Mouse (Mus musculus): ENCODE measurements at regions not wholly inside any gene's neighbourhood (a gene's known extent, or its start where the extent isn't known, plus 50 kb on each side); places are given as distances from the start of the nearest gene placed in this dataset.
A peak's percentile ranks its signal among the peaks of the same experiment; 100 is the strongest.

GRCm38 (mm10) chr6:50986270-50986924, 332.2 kb upstream of the Npvf start:
- intact Hi-C loops (cut with DNase I), result no loop called here
- DNase-seq, result no peak
- no peak for TF ChIP-seq CTCF (IDR thresholded peaks at IDR 0.05)
- Histone ChIP-seq H3K27ac (no peak overlapping the region), H3K4me3 (no peak overlapping the region)

DNA sequence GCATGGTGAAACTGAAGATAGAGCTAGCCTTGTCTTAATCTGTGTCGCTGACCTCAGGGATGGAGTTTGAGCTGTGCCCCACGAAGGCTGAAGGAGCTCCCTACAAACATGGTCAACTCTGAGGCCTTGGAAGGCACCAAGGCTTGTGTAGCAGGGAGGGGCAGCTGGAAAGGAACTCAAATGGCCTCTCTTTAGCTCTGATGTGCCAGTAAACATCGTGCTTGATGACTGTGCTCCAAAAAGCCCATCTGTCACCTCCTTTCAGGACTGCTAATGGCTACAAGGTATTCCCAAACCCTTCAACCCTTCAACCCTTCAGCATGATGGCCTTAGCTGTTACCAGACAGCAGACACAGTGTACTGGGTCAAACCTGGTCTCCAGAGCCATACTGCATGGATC, 334.3 kb upstream of the Npvf start:
- H3K4me3 ChIP-seq, result no peak overlapping the region
- no peak for DNase-seq
- intact Hi-C loops (cut with DNase I), result no loop called here
- H3K27ac ChIP-seq, result no peak overlapping the region
- TF ChIP-seq CTCF (IDR thresholded peaks at IDR 0.05), result no peak

- H3K27ac ChIP-seq, result no peak overlapping the region
- no peak for TF ChIP-seq CTCF (IDR thresholded peaks at IDR 0.05)
These were observed 337.4 kb upstream of the Npvf start for GRCm38 (mm10) chr6:50991528-50992125.

GRCm38 (mm10) chr6:50993952-50994351, 339.7 kb upstream of the Npvf start:
- no peak overlapping the region for H3K4me3 ChIP-seq
- no peak for DNase-seq
- intact Hi-C loops (cut with DNase I), result no loop called here
- no peak for TF ChIP-seq CTCF (IDR thresholded peaks at IDR 0.05)
- H3K27ac ChIP-seq, result no peak overlapping the region

More at GRCm38 (mm10) chr6:50991528-50992125, 337.4 kb upstream of the Npvf start:
- no peak overlapping the region for H3K4me3 ChIP-seq
- intact Hi-C loops (cut with DNase I), result no loop called here
- no peak for DNase-seq

DNA sequence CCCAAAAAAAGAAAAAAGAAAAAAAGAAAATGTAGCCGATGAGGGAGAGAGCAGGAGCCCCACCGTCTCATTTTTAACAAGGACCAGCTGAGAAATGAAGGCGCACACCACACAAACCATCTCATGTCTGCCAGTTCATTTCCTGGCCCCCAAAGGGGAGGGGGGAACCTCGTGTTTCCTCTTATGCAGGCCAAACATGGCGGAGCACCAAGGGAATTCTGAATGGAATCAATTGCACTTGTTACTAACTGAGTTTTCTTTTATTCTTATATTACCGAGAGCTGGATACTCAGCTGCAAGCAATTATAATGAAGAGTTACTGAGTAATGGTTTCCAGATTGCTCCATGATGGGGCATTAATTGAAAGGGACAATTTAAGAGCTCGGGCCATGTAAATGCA, 348.5 kb upstream of the Npvf start:
- H3K4me3 ChIP-seq, result no peak overlapping the region
- peak overlapping the region; percentile 66 for H3K27ac ChIP-seq
- peak; percentile 57 for DNase-seq
- intact Hi-C loops (cut with DNase I), result no loop called here
- no peak for TF ChIP-seq CTCF (IDR thresholded peaks at IDR 0.05)

DNA sequence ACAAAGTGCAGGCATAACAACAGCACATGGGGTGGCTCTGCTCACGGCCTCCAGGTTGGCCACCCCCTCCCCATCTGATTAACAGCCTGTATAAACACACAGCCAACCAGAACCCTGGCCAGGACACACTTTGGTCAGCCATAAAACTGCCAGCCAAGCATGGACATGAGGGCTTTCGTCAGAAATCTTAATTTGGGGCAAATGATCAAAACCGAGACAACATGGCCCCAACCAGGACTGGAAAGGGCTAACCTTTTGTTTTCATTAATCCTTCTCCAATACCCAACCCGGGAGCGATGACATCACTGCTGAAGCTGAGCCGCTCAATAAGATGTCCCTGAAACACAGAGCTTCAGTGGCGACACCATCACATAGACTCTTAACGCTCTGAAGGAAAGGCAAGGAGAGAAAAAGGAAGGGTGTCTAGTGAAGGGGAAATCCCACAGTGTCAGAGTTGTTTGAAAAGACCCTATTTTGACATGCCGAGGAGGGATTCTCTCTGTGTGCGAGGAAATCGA, 351.9 kb upstream of the Npvf start:
- Histone ChIP-seq H3K27ac (no peak overlapping the region; the same call in none of the 2 replicates), H3K4me3 (no peak overlapping the region)
- no peak for TF ChIP-seq CTCF (IDR thresholded peaks at IDR 0.05)
- no peak for DNase-seq
- intact Hi-C loops (cut with DNase I), result no loop called here

GRCm38 (mm10) chr6:51009526-51010340, 355.5 kb upstream of the Npvf start:
- peak; percentile 68 for DNase-seq
- no peak for TF ChIP-seq CTCF (IDR thresholded peaks at IDR 0.05)

DNA sequence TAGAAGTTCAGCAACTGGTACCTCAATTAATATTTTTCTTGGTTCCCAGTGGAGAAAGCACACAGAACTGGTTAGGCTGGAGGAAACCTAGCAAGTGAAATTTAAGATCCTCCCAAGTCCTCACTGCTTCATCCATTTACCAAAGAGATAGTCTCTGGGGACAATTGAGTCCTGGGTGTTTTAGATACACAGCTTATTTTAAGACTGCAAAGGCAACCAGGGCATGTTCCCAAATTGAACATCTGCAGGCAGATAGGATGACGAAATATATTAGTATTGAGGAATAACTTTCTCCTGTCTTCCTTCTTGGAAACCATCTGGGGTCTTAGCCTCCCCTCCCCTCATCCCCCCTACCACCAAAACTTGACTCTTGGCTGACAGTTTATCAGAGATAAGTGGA, 356.3 kb upstream of the Npvf start:
- Histone ChIP-seq H3K27ac (peak overlapping the region; percentile 72), H3K4me3 (no peak overlapping the region)
- TF ChIP-seq CTCF (IDR thresholded peaks at IDR 0.05), result no peak
- peak; percentile 44 for DNase-seq
- intact Hi-C loops (cut with DNase I), result no loop called here

More at GRCm38 (mm10) chr6:51009526-51010340, 355.5 kb upstream of the Npvf start:
- Histone ChIP-seq H3K4me3 (no peak overlapping the region), H3K27ac (peak overlapping the region; percentile 72)
- intact Hi-C loops (cut with DNase I), result no loop called here

- Histone ChIP-seq H3K4me3 (0 out of 2 replicates have a peak overlapping the region, but pooled peaks have one; percentile 3), H3K27ac (peak overlapping the region; percentile 72)
- DNase-seq, result peak; percentile 86
- no peak for TF ChIP-seq CTCF (IDR thresholded peaks at IDR 0.05)
- intact Hi-C loops (cut with DNase I), result no loop called here
These were observed 358.0 kb upstream of the Npvf start for GRCm38 (mm10) chr6:51012086-51012830.

DNA sequence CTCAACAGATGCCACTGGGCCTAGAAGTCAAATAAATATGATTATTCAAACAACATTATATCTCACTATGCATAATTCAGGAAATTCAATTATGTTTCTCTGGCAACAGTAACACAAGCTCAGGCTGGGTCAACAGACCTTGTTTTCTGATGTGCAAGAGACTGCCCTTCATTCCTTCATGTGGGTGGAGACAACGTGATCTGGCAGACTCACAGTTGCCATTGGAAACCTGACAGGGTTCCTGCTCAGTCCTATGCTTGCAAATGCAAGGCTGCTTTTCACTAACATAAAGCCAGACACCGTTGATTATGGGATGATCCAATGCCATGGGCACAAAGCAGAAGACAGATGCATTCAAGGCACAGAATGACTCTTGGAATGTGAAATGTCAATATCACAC, 361.5 kb upstream of the Npvf start:
- intact Hi-C loops (cut with DNase I), result no loop called here
- DNase-seq, result no peak
- TF ChIP-seq CTCF (IDR thresholded peaks at IDR 0.05), result no peak
- H3K4me3 ChIP-seq, result no peak overlapping the region
- H3K27ac ChIP-seq, result peak overlapping the region; percentile 40

- intact Hi-C loops (cut with DNase I), result no loop called here
- Histone ChIP-seq H3K27ac (peak overlapping the region; percentile 48), H3K4me3 (no peak overlapping the region)
- no peak for DNase-seq
- no peak for TF ChIP-seq CTCF (IDR thresholded peaks at IDR 0.05)
These were observed 362.3 kb upstream of the Npvf start for GRCm38 (mm10) chr6:51016441-51017070.

Data from gastrocnemius, adult 2 months (tissue).